Mouse (Mus musculus): ENCODE results near the gene Tmem101. TPM values are rescaled to one million over a fixed set of nuclear protein-coding genes. Genes with fewer than 3 reads are reported as not detected.

The Tmem101 gene
- total and polyA plus RNA-seq, 3 experiments = 30.1 to 45.1 TPM; not detected in 1

DNA sequence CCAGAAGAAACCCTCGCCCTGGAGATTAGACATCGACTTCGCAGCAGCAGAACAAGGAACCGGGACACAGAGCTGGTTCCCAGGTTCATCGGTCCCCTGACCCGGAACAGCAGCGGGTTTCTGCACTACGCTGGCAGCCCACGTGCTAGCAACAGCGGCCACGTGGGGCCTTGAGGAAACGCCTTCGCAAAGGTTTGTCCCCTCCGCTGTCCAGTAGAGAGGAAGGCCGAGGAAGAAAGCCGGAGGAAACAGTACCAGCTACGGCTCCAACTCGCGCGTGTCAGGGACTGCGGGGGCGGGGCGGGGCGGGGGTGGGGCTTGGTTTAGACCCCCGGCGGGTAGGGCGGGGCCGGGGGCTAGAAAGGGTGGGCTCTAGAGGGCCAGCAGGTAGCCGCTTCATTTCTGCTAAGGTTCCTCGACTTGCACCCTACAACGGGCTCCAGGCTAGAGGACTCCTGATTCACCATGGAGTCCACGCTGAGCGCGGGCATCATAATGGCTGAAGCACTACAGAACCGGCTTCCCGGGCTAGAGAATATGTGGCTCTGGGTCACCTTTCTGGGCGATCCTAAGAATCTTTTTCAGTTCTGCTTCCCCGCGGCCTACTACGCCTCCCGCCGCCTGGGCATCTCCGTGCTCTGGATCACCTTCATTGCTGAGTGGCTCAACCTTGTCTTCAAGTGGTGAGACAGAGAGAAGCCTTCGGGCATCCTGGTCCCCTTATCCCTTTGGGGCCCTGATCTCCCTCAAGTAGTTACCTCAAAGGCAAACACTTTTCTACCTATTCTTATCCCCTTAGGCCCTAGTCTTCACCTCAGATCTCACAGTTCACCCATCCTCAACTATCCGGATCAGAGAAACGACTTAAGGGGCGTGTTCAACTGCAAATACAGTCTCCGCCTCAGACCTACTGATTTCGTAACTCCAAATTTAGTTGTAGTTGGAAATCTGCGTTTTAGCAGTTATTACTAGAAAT is 33.5 kb upstream of the Tmem101 start, which contains the start of gene G6pc3 (continued):
- TF ChIP-seq TAL1 (IDR thresholded peaks at IDR 0.05; ENCODE audit: low read length) (no peak), ZC3H11A (IDR thresholded peaks at IDR 0.05; ENCODE audit: low read depth, low read length) (no peak), USF1 (IDR thresholded peaks at IDR 0.05; ENCODE audit: low read depth, low read length) (peak; percentile 97), MAX (IDR thresholded peaks at IDR 0.05; ENCODE audit: low read length) (peak; percentile 100), NELFE (IDR thresholded peaks at IDR 0.05; ENCODE audit: low read depth, low read length) (peak; percentile 84), CTCF (IDR thresholded peaks at IDR 0.05 in 2 of 3, conservative IDR thresholded peaks at IDR 0.05 in 1 of 3; ENCODE audit: control insufficient read depth in 1 of 3, insufficient read depth in 1 of 3, low read depth in 2 of 3, low read length in 3 of 3, poor library complexity in 1 of 3, severe bottlenecking in 1 of 3) (no peak), RCOR1 (IDR thresholded peaks at IDR 0.05; ENCODE audit: low read depth, low read length) (no peak), KAT2A (conservative IDR thresholded peaks at IDR 0.05; ENCODE audit: low read depth, low read length) (peak; percentile 77), ETS1 (IDR thresholded peaks at IDR 0.05; ENCODE audit: low read depth, low read length) (peak; percentile 81), GATA1 (IDR thresholded peaks at IDR 0.05; ENCODE audit: low read depth, low read length) (no peak), JUND (IDR thresholded peaks at IDR 0.05; ENCODE audit: low read depth, low read length) (no peak)

DNA sequence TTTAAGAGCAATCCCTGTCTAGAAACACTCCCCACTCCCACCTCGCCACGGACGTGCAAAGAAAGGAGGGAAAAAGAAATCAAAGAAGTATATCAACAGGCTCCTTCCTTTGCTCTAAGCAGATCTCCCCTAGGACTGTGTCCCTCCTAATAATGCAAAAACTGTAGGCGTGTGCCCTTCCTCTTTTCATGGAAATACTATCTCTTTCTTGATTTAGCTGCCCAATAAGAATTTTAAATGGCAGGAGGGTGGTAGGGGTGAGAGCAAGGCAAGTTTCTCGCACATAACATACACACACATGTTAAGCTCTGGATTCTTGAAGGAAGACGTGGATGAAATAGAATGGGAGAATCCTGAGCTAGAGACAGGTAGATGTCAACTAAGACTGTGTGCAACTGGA is 32.8 kb upstream of the Tmem101 start:
- H3K9ac ChIP-seq (ENCODE audit: control insufficient read depth, low read depth, low read length, poor library complexity, severe bottlenecking) = peak overlapping the region; percentile 92
- peak overlapping the region; percentile 90 for H3K27ac ChIP-seq (ENCODE audit: control insufficient read depth, low read depth, low read length)
- no peaks in the 10 kb centered on the region for H3K9me3 ChIP-seq (replicated peaks; ENCODE audit: insufficient read depth, low read length)
- peak overlapping the region; percentile 75 to 88 for H3K4me3 ChIP-seq (ENCODE audit: control insufficient read depth in 1 of 2, insufficient read depth in 1 of 2, low read depth in 2 of 2, low read length in 2 of 2)
- H3K79me2 ChIP-seq (ENCODE audit: control insufficient read depth, insufficient read depth, low read length, poor library complexity) = peaks cover 26% of the 10 kb centered on the region
- peak; percentile 85 for DNase-seq (ENCODE audit: low read depth, low spot score)
- peaks cover 0 to 42% of the 10 kb centered on the region in 2 experiments; a peak in 2 of 4 replicates for H3K36me3 ChIP-seq (ENCODE audit: control insufficient read depth in 1 of 2, insufficient read depth in 2 of 2, low read length in 2 of 2)
- peaks cover 9 to 36% of the 10 kb centered on the region in 2 experiments for H3K4me1 ChIP-seq (ENCODE audit: control insufficient read depth in 1 of 2, insufficient read depth in 2 of 2, low read length in 2 of 2)
- H3K27me3 ChIP-seq (ENCODE audit: control insufficient read depth in 1 of 2, insufficient read depth in 2 of 2, low read length in 2 of 2) = no peaks in the 10 kb centered on the region
- no peak for TF ChIP-seq CHD2 (IDR thresholded peaks at IDR 0.05; ENCODE audit: low read length)
- 0 out of 2 replicates have a peak, but pooled peaks have one; percentile 10 for TF ChIP-seq ZNF384 (IDR thresholded peaks at IDR 0.05; ENCODE audit: low read depth, low read length)
- TF ChIP-seq MEF2A (IDR thresholded peaks at IDR 0.05; ENCODE audit: extremely low read depth, insufficient replicate concordance, low read depth, low read length, poor library complexity, severe bottlenecking) = no peak
- 0 out of 2 replicates have a peak, but pooled peaks have one; percentile 23 for TF ChIP-seq TCF12 (IDR thresholded peaks at IDR 0.05; ENCODE audit: low read depth, low read length)
- TF ChIP-seq USF1 (IDR thresholded peaks at IDR 0.05; ENCODE audit: low read depth, low read length) = no peak
- TF ChIP-seq POLR2A (IDR thresholded peaks at IDR 0.05; ENCODE audit: control insufficient read depth in 1 of 2, insufficient read depth in 1 of 2, low read depth in 1 of 2, low read length in 2 of 2, poor library complexity in 1 of 2) = peak in 1 of 2 experiments; percentile 33; a peak in 1 of 4 replicates
- TF ChIP-seq TBP (IDR thresholded peaks at IDR 0.05; ENCODE audit: low read depth, low read length) = peak; percentile 57; the same call in 1 of the 2 replicates
- no peak for TF ChIP-seq NRF1 (IDR thresholded peaks at IDR 0.05; ENCODE audit: insufficient read depth, low read depth, low read length, poor library complexity, severe bottlenecking)
- TF ChIP-seq POLR2AphosphoS5 (IDR thresholded peaks at IDR 0.05; ENCODE audit: borderline replicate concordance, low read depth, low read length) = no peak
- TF ChIP-seq KAT2A (conservative IDR thresholded peaks at IDR 0.05; ENCODE audit: low read depth, low read length) = no peak
- peak; percentile 39; the same call in 1 of the 2 replicates for TF ChIP-seq ELF1 (IDR thresholded peaks at IDR 0.05; ENCODE audit: low read depth, low read length)
- no peak for TF ChIP-seq RAD21 (IDR thresholded peaks at IDR 0.05; ENCODE audit: low read depth, low read length)
- TF ChIP-seq MAFK (IDR thresholded peaks at IDR 0.05; ENCODE audit: borderline replicate concordance, low read depth, low read length) = no peak
- TF ChIP-seq ETS1 (IDR thresholded peaks at IDR 0.05; ENCODE audit: low read depth, low read length) = peak; percentile 45; the same call in 1 of the 2 replicates
- no peak for TF ChIP-seq UBTF (IDR thresholded peaks at IDR 0.05; ENCODE audit: borderline replicate concordance, insufficient read depth, low read depth, low read length)
- no peak for TF ChIP-seq ZKSCAN1 (IDR thresholded peaks at IDR 0.05; ENCODE audit: low read depth, low read length)
- peak; percentile 41; the same call in 1 of the 2 replicates for TF ChIP-seq RCOR1 (IDR thresholded peaks at IDR 0.05; ENCODE audit: low read depth, low read length)
- no peak for TF ChIP-seq MAX (IDR thresholded peaks at IDR 0.05; ENCODE audit: low read length)
- peak; percentile 42 for TF ChIP-seq NELFE (IDR thresholded peaks at IDR 0.05; ENCODE audit: low read depth, low read length)
- 0 out of 2 replicates have a peak, but pooled peaks have one; percentile 6 for TF ChIP-seq MAZ (IDR thresholded peaks at IDR 0.05; ENCODE audit: low read depth, low read length)
- no peak for TF ChIP-seq BHLHE40 (IDR thresholded peaks at IDR 0.05; ENCODE audit: borderline replicate concordance, low read depth, low read length)
- no peak for TF ChIP-seq MXI1 (IDR thresholded peaks at IDR 0.05; ENCODE audit: low read depth, low read length)
- TF ChIP-seq ZC3H11A (IDR thresholded peaks at IDR 0.05; ENCODE audit: low read depth, low read length) = no peak
- no peak for TF ChIP-seq SMC3 (IDR thresholded peaks at IDR 0.05; ENCODE audit: low read depth, low read length)
- no peak for TF ChIP-seq CTCF (IDR thresholded peaks at IDR 0.05 in 2 of 3, conservative IDR thresholded peaks at IDR 0.05 in 1 of 3; ENCODE audit: control insufficient read depth in 1 of 3, insufficient read depth in 1 of 3, low read depth in 2 of 3, low read length in 3 of 3, poor library complexity in 1 of 3, severe bottlenecking in 1 of 3)
- TF ChIP-seq CHD1 (IDR thresholded peaks at IDR 0.05; ENCODE audit: low read depth, low read length) = peak; percentile 67; the same call in 1 of the 2 replicates
- no peak; the same call in 1 of the 2 replicates for TF ChIP-seq POLR2AphosphoS2 (IDR thresholded peaks at IDR 0.05; ENCODE audit: low read length)
